Mouse (Mus musculus): ENCODE data around the gene Xylb. TPM values are rescaled to one million over a fixed set of nuclear protein-coding genes. Genes with fewer than 3 reads are reported as not detected.
A peak's percentile ranks its signal among the peaks of the same experiment; 100 is the strongest.

The Xylb gene
- total RNA-seq (2014; rRNA removed), result 2.8 and 4.5 TPM in 2 replicates
- polyA plus RNA-seq (2015; fragmentation: Nextera tagmentation; extraction: Ambion mirVana), result 3.2 and 3.3 TPM in 2 replicates

- WGBS, result 2% methylated on average over 62 of the region's 65 CpGs
- Histone ChIP-seq H3K9ac (replicated peaks; ENCODE audit: low read length) (peak within 1 kb of the TSS; percentile 62), H3K4me3 (ENCODE audit: low read length) (peak within 1 kb of the TSS; percentile 66), H3K36me3 (ENCODE audit: insufficient read depth, low read length) (no peaks in the 10 kb centered on the region), H3K27ac (no peak within 1 kb of the TSS), H3K4me2 (ENCODE audit: low read depth, low read length) (peak within 1 kb of the TSS; percentile 87), H3K27me3 (ENCODE audit: insufficient read depth, low read length) (no peaks in the 10 kb centered on the region), H3K9me3 (ENCODE audit: low read length) (no peaks in the 10 kb centered on the region), H3K4me1 (ENCODE audit: insufficient read depth, low read length) (no peaks in the 10 kb centered on the region)
- peak; percentile 93 for ATAC-seq
- DNase-seq (ENCODE audit: low spot score), result peak; percentile 94
- peak; percentile 89 for TF ChIP-seq CTCF (IDR thresholded peaks at IDR 0.05; ENCODE audit: low read depth)
These were observed at the start of gene Xylb for GRCm38 (mm10) chr9:119357331-119358057. Gene Xylb (plus strand): TSS chr9:119357381.

DNA sequence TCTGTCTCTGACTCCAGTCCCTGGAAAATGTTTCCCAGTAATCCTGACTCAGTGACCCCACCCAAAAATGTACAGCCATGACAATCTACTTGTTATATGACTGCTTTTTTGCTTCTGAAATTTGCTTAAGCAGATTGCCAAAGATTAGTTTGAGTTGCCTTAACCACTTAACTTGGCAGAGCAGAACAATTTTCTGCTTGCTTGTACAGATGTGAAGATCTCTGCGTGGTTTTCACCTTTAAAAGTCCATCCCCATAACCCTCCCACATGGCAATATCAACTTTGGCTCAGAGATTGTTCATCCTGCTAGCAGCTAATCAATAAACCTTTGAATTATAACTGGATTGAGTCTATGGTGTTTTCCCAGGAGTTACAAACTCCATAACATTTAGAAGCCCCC, 48.1 kb upstream of the Xylb start:
- no peaks in the 10 kb centered on the region for H3K27me3 ChIP-seq (ENCODE audit: insufficient read depth, low read length)
- TF ChIP-seq CTCF (IDR thresholded peaks at IDR 0.05; ENCODE audit: low read depth), result no peak

GRCm38 (mm10) chr9:119313096-119313495, 44.1 kb upstream of the Xylb start:
- H3K27me3 ChIP-seq (ENCODE audit: insufficient read depth, low read length), result no peaks in the 10 kb centered on the region
- no peak for ATAC-seq
- H3K4me3 ChIP-seq (ENCODE audit: low read length), result no peak overlapping the region
- no peak overlapping the region for H3K4me2 ChIP-seq (ENCODE audit: low read depth, low read length)
- no peak overlapping the region for H3K9ac ChIP-seq (replicated peaks; ENCODE audit: low read length)
- H3K4me1 ChIP-seq (ENCODE audit: insufficient read depth, low read length), result no peaks in the 10 kb centered on the region
- DNase-seq (ENCODE audit: low spot score), result no peak
- no peaks in the 10 kb centered on the region for H3K9me3 ChIP-seq (ENCODE audit: low read length)
- 79% methylated on average over 10 of the region's 10 CpGs for WGBS
- H3K27ac ChIP-seq, result no peak overlapping the region
- TF ChIP-seq CTCF (IDR thresholded peaks at IDR 0.05; ENCODE audit: low read depth), result no peak
- H3K36me3 ChIP-seq (ENCODE audit: insufficient read depth, low read length), result no peaks in the 10 kb centered on the region

More for the DNA sequence above, 48.1 kb upstream of the Xylb start:
- Histone ChIP-seq H3K9ac (replicated peaks; ENCODE audit: low read length) (no peak overlapping the region), H3K9me3 (ENCODE audit: low read length) (no peaks in the 10 kb centered on the region), H3K4me2 (ENCODE audit: low read depth, low read length) (no peak overlapping the region), H3K4me1 (ENCODE audit: insufficient read depth, low read length) (no peaks in the 10 kb centered on the region), H3K27ac (no peak overlapping the region), H3K4me3 (ENCODE audit: low read length) (no peak overlapping the region), H3K36me3 (ENCODE audit: insufficient read depth, low read length) (no peaks in the 10 kb centered on the region)
- DNase-seq (ENCODE audit: low spot score) (no peak), ATAC-seq (no peak)
- WGBS, result 87% methylated on average over 1 of the region's 1 CpGs

DNA sequence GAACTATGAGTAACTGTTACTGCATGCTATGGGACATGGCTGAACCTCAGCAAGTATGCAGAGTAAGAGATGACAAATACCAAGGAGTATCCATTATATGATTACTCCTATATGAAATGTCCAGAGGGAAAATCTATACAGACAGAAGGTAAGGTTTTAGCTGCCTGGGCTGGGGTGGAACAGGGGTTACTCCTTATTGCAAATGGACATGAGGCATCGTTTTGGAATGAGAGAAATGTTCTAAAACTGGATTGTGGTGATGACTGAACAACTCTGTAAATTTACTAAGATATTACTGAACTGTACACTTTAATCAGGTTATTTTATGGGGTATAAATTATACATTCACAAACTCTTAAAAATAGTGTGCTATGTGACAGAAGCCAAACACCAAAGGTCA, 38.3 kb upstream of the Xylb start:
- Histone ChIP-seq H3K4me3 (ENCODE audit: low read length) (no peak overlapping the region), H3K27ac (no peak overlapping the region), H3K36me3 (ENCODE audit: insufficient read depth, low read length) (no peaks in the 10 kb centered on the region), H3K27me3 (ENCODE audit: insufficient read depth, low read length) (no peaks in the 10 kb centered on the region), H3K4me1 (ENCODE audit: insufficient read depth, low read length) (peaks cover 7% of the 10 kb centered on the region; the same call in 1 of the 2 replicates), H3K9me3 (ENCODE audit: low read length) (no peaks in the 10 kb centered on the region), H3K9ac (replicated peaks; ENCODE audit: low read length) (no peak overlapping the region), H3K4me2 (ENCODE audit: low read depth, low read length) (no peak overlapping the region)
- TF ChIP-seq CTCF (IDR thresholded peaks at IDR 0.05; ENCODE audit: low read depth), result no peak
- no peak for ATAC-seq
- no peak for DNase-seq (ENCODE audit: low spot score)
- 93% methylated on average over 1 of the region's 1 CpGs for WGBS

DNA sequence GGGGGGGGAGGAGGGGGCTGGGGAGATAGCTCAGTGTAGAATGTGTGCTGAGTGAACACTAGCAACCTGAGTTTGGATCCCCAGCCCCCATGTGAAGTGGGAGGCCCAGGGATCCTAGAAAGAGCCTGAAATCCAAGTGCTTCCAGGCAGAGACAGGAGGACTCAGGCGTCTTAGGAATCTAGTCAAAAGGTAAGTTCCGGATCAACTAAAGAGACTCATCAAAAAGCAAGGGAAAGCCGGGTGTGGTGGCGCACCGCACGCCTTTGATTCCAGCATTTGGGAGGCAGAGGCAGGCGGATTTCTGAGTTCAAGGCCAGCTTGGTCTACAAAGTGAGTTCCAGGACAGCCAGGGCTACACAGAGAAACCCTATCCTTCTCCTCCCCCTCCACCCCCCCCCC, 36.7 kb upstream of the Xylb start:
- no peak for ATAC-seq
- H3K4me3 ChIP-seq (ENCODE audit: low read length), result no peak overlapping the region
- WGBS, result 88% methylated on average over 7 of the region's 7 CpGs

DNA sequence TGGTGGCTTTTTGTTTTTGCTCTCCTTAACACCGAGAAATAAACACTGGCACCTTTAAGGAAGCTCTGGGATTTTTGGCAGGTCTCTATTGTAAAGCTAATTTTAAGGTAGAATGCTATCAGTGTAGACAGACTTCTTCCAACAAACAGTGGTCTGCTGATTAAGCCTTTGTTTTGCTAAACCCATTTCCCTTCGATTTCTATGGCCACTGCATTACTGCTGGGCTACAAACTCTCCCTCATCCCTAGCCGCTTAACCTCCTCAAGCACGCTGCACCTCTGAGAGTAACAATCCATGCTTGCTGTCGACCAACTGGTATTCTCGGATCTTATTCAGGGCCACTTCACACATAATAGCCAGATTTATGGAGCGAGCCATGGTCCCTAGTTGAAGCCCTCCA, 36.2 kb upstream of the Xylb start:
- Histone ChIP-seq H3K27me3 (ENCODE audit: insufficient read depth, low read length) (no peaks in the 10 kb centered on the region), H3K4me2 (ENCODE audit: low read depth, low read length) (peak overlapping the region; percentile 94), H3K27ac (0 out of 2 replicates have a peak overlapping the region, but pooled peaks have one; percentile 96), H3K4me3 (ENCODE audit: low read length) (peak overlapping the region; percentile 92), H3K9me3 (ENCODE audit: low read length) (no peaks in the 10 kb centered on the region), H3K9ac (replicated peaks; ENCODE audit: low read length) (peak overlapping the region; percentile 83; the same call in 1 of the 2 replicates), H3K36me3 (ENCODE audit: insufficient read depth, low read length) (no peaks in the 10 kb centered on the region), H3K4me1 (ENCODE audit: insufficient read depth, low read length) (peaks cover 7% of the 10 kb centered on the region; the same call in 1 of the 2 replicates)
- WGBS, result 12% methylated on average over 7 of the region's 7 CpGs
- no peak for TF ChIP-seq CTCF (IDR thresholded peaks at IDR 0.05; ENCODE audit: low read depth)
- DNase-seq (ENCODE audit: low spot score) (no peak), ATAC-seq (no peak)

More for the DNA sequence above, 36.7 kb upstream of the Xylb start:
- Histone ChIP-seq H3K36me3 (ENCODE audit: insufficient read depth, low read length) (no peaks in the 10 kb centered on the region), H3K27ac (no peak overlapping the region), H3K4me2 (ENCODE audit: low read depth, low read length) (peak overlapping the region; percentile 94), H3K27me3 (ENCODE audit: insufficient read depth, low read length) (no peaks in the 10 kb centered on the region), H3K9ac (replicated peaks; ENCODE audit: low read length) (no peak overlapping the region; the same call in 1 of the 2 replicates), H3K4me1 (ENCODE audit: insufficient read depth, low read length) (peaks cover 7% of the 10 kb centered on the region; the same call in 1 of the 2 replicates), H3K9me3 (ENCODE audit: low read length) (no peaks in the 10 kb centered on the region)
- TF ChIP-seq CTCF (IDR thresholded peaks at IDR 0.05; ENCODE audit: low read depth), result no peak
- DNase-seq (ENCODE audit: low spot score), result no peak

Measured in hindbrain, postnatal 0 days (tissue).